22 mouse cellular contexts compared by ENCODE assay signal in the genomic region with DNA sequence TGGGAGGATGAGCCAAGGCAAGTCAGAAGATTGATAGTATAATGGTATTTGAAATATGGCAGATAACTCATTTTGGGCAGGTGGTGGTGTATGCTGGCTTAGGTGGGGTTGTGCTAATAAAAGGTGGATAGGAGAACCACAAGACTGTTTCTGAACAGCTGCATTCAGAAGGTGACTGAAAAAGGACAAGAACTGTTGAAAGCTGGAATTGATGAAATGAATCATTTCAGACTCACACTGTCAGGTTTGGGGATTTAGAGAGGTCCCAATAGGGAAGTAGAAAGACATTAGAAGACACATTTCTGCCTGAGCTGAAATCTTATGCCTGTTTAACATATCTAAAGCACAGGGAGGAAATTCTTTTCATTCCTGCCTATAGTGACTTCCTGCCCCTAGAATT.
"Had no signal": no experiment of that assay in that cellular context is flagged by ENCODE, and none has a peak within 500 bp of the region (broad histone marks: within the 10 kb centered on the region; RNA-seq: fewer than 3 reads in every experiment).

No protein-coding gene starts in this region.

- DNase-seq: kidney, adult 8-10 months; kidney, postnatal 10 days; kidney, postnatal 4 days; left cerebral cortex, postnatal 4 days; liver; lung, adult 18-20 months; lung, postnatal 10 days; lung, postnatal 36 days; retina, postnatal 1 day; right cerebral cortex, postnatal 25 days; spleen, adult 18-20 months; thymus, postnatal 25 days had no signal

- H3K36me3 ChIP-seq: liver, embryonic 12.5 days; lung, embryonic 15.5 days; midbrain, embryonic 12.5 days; stomach, embryonic 15.5 days had no signal

- H3K27ac ChIP-seq: kidney, embryonic 15.5 days; limb, embryonic 13.5 days; liver, embryonic 12.5 days; liver, embryonic 15.5 days; lung, embryonic 15.5 days; midbrain, embryonic 12.5 days; neural tube, embryonic 13.5 days; stomach, embryonic 15.5 days had no signal

- H3K4me3 ChIP-seq: kidney, embryonic 15.5 days; limb, embryonic 13.5 days; liver, embryonic 12.5 days; liver, embryonic 15.5 days; lung, embryonic 15.5 days; megakaryocyte, embryonic 14.5 days; midbrain, embryonic 12.5 days; myocyte; neural tube, embryonic 13.5 days; stomach, embryonic 15.5 days had no signal

- H3K9me3 ChIP-seq: kidney, embryonic 15.5 days; limb, embryonic 13.5 days; liver, embryonic 12.5 days; liver, embryonic 15.5 days; lung, embryonic 15.5 days; megakaryocyte, embryonic 14.5 days; midbrain, embryonic 12.5 days; neural tube, embryonic 13.5 days; stomach, embryonic 15.5 days had no signal

- H3K27me3 ChIP-seq: kidney, embryonic 15.5 days; limb, embryonic 13.5 days; liver, embryonic 12.5 days; liver, embryonic 15.5 days; lung, embryonic 15.5 days; megakaryocyte, embryonic 14.5 days; midbrain, embryonic 12.5 days; neural tube, embryonic 13.5 days; stomach, embryonic 15.5 days had no signal

- H3K9ac ChIP-seq: kidney, embryonic 15.5 days; limb, embryonic 13.5 days; liver, embryonic 12.5 days; liver, embryonic 15.5 days; lung, embryonic 15.5 days; midbrain, embryonic 12.5 days; neural tube, embryonic 13.5 days; stomach, embryonic 15.5 days had no signal
